Mouse (Mus musculus): Measurements from ENCODE around the gene Lrrc23.

Lrrc23 gene

DNA sequence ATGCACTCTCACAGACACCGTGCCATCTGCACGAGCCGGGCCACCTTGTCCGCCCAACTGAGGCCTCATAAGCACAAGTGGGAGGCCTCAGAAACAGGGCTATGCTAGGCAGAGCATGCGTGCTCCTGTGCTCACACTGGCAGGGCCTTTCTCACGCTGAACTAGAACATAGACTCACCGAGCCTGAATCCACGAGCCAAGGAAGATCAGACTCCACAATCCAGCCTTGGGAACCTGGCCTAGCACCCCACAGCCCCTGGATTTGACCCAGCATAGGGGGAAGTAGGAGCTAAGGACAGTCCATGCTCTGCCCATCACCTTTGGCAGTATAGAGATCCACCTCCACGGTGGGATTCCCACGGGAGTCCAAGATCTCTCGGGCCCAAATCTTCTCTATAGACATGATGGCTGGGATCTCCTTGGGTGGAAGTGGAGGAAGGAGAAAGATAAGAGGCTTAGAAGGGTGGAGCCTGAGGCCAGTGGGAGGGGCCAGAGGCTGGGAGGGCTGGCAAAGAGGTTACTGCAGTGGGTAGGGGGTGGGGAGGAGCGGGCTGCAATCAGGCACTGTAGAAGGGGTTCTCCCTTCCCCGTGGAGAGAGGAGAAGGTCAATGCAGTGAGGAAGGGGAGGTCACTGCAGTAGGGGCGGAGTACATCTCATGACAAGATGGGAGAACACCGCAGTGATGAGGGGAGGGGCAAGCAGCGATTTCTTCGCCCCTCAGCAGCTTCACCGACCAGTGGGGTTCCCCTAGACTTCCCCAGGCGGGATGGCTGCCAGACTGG is 11.4 kb downstream of the Lrrc23 start:
- DNase-seq (ENCODE audit: low spot score in 2 of 2), result no peak

DNA sequence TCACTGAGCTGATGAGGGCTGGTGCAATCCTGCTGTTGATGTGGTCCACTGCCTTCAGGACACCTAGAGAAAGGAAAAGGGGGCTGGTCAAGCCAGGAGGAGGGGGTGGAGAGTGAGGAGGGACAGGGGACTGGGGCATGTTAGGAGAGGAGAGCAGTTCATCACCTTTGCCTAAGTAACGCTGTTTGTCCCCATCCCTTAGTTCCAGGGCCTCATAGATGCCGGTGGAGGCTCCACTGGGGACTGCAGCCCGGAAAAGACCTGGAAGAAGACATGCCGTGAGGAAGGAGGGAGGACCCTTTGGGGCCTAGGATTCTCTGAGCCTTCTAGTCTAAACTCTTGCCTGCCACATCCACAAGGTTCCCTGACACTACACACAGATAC is 12.0 kb downstream of the Lrrc23 start:
- DNase-seq (ENCODE audit: low spot score in 2 of 2), result no peak

DNA sequence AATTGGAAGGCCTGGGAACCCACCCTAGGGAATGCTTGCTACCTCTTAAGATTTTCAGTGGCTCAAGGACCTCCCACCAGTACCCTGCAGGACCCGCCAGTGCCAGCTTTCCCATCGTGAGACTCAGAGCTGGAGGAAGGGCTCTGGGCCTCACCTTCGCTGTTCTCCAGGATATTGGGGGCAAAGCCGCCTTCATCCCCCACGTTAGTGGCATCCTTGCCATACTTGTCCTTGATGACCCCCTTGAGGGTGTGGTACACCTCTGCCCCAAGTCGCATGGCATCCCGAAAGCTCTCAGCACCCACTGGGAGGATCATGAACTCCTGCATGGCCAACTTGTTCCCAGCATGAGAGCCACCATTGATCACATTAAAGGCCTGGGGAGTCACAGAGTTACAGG is 13.6 kb downstream of the Lrrc23 start:
- no peak for DNase-seq (ENCODE audit: low spot score in 2 of 2)

DNA sequence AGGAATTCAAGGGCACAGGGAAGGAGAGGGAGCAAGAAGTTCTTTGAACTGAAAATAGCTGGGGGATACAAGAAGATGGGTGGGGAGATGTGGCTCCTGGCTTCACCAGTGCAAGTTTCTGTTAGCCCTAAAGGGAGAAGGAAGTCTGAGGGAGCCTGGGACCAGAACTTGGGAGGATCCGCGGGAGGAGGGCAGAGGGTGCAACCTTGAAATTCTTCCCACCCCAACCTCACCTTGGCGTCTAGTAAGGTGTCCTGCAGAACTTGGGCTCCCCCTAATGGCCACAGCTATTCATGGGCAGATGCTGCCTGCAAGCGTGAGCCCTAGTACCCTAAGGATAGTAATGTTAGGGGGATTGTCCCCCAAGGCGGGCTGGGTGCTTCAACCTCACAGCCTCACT is 20.3 kb downstream of the Lrrc23 start:
- DNase-seq (ENCODE audit: low spot score in 2 of 2), result peak; percentile 68 to 76

DNA sequence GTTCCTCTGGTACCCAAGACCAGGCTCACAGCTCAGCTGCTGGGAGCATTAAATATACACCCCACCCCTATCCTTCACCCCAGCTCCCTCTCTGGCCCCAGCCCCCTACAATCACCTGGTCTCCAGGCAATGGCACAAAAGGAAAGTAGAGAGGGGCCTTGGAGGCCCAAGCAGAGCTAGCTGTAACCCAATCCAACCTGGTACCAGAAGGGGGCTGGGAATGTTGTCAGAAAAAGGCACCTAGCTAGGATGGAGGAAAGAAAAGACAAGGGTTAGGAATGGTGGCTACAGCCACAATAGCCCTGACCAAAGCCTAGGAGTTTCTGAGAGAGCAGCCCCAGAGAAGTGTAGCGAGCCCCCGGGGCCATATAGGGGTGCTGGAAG is 20.7 kb downstream of the Lrrc23 start:
- no peak for DNase-seq (ENCODE audit: low spot score in 2 of 2)

DNA sequence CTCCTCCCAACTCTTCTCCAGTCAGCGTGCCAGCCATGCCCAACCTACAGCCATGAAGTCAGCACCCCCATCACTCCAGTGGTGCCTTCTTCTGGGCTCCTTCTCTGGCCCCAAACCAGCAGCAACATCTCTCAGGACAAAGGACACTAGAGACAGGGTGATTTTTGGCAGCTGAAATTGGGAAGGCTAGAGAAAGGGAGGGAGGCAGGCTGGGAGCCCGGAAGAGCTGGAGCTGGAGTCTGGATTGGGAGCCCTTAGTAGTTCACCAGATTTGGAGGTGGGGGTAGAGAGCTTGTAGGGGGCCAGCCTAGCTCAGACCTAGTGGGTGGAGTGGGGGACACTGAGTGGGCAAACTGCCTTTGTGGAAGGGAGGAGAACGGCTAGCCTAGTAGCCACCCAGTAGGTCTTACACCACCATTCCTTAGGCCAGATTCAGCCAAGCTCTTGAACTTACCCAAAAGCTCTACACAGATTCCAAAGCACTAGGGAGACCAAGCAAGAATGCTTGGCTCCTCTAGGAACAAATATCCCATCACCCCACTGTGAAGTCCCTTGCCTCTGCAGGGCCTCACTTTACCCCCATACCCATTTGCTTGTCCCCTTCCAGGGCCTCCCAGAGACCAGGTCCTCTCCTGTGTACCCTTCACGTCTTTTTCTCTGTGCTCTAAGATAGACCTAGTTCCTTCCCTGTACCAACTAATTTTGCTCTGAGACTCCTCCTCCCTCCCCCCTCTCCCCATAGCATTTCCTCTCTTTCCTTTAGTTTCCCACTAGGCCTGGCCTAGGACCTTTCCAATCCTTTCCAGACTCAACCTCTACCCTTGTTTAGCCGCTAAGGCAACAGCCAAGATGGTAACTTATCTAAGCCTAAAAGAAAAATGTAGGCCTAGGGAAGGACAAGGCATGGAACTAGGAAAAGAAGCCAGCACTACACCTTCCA is 21.3 kb downstream of the Lrrc23 start:
- DNase-seq (ENCODE audit: low spot score in 2 of 2), result no peak

DNA sequence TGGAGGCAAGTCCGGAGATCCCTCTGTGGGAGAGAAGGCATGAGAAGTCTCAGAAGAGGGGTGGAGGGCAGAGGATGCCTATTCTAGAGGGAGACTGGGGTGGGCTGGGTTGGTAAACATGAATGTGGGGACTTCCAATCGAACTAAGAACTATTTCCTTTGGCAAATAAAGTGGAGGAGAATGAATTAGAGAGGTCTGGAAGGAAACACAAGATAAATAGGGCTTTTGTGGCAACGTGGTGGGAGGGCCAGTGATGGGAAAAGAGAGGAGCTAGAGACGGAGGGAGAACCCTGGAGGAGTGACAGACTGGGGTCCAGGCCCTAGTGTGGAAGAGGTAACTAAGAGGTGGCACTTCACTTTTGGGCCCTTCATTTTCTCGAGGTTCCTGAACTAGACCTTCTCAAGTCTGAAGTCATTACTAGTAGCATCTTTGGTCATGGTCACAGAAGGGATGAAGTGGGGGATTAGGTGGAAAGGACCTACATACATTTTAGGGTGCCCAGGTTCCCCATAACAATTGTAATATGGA is 22.1 kb downstream of the Lrrc23 start:
- no peak for DNase-seq (ENCODE audit: low spot score in 2 of 2)

DNA sequence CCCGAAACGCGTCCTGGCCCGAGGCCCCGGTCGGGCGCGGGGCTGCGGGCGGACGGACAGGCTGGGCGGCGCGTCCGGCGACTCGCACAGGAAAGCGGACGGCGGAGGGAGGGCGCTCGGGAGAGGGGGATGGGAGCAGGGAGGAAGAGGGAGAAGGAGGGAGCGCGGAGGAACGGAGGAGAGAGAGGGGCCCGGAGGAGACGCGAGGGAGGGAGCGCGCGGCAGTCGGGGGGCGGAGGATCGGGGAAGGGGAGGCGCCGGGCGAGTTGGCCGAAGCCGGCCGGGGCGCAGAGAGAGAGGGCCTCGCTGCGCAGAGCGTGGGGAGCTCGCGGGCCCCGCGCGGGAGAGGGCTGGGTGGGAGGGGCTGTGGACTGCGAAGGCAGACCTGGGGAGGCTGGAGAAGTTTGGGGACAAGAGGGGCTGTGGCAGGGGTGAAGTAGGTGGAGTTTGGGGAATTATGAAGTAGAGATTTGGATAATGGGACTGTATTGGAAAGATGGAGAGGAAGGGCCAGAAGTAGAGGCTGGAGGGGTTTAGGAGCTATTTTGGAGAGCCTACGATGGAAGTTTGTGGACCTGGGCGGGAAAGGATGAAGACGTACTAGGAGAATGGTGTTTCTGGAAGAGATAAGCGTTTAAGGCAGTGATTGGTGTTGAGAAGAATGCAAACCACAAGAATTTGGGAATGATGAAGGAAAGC is 22.7 kb downstream of the Lrrc23 start:
- peak; percentile 68 to 69 for DNase-seq (ENCODE audit: low spot score in 2 of 2)

DNA sequence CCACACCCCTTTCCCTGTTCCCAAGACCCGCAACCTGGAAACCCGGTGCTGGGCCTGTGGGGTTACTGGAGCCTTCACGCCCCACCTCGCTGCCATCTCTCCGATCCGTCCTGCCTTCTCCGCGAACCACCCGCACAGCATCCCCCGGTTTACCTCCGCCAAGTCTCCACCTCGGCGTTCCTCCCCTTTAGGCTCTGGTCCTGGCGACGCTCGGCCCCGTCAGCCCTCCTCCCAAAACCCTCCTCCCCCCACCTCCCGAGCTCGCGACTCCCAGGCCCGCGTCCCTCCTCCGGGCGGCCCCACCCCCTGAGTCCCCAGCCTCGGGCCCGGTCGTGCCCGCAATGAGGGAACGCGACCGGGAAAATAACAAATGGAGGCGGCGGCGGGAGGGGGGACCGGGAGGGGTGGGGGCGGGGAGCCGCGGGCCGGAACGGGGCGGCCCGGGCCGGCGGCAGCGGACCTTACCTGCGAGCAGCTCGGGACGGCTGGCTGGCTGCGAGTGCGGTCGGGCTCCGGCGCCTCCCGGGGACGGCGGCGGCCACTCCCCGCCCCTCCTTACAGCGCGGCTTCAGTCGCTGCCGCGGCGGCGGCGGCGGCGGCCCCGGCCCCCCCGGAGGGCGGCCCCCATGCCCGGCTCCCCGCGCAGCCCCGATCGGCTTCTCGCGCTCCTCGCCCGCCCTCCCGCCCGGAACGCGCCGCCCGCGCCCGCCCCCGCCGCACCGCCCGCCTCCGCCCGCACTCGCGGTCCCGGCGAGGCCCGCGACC is 23.5 kb downstream of the Lrrc23 start, which contains the start of the genes Gm45234 and Atn1:
Gm45234 (minus strand) TSS at position 191 of the 765 bp plus-strand sequence.
Atn1 (minus strand) TSS at position 694 of the 765 bp plus-strand sequence.
- DNase-seq (ENCODE audit: low spot score in 2 of 2), result no peak

DNA sequence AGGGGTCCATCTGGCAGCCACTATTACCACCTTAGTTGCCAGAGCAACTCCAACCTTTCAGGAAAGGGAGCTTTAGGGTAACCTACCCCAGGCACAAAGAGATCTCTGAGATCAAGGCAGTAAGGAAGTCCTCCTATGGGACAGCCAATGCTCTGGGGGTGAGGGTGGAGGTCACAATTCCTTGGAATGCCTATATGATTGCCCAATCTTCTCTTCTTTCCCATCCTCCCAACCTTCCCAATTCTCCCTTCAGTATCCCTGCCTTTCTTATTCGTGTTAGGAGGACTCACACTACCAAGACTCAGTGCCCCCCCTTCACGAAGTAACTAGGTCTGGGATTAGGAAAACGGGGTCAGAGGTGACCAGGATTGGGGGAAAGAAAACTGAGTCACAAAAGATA is 24.2 kb downstream of the Lrrc23 start:
- DNase-seq (ENCODE audit: low spot score in 2 of 2), result no peak

DNA sequence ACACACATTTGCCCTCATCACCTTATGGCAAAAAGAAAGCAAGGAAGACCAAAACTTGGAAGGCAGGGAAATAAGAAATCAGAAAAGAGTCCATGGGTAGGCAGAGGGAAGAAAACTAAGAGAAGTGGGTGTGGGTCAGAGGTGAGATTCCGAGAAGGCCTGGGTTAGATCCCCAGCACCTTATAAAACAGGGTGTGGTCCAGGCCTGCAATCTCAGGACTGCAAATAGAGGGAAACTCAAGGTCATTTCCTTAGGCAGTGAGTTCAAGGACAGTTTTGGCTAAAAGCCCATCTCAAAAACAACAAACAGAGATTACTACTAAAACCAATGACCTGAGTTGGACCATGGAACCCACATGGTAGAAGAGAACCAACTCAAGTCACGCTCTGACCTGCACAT is 25.7 kb downstream of the Lrrc23 start:
- DNase-seq (ENCODE audit: low spot score in 2 of 2), result no peak

DNA sequence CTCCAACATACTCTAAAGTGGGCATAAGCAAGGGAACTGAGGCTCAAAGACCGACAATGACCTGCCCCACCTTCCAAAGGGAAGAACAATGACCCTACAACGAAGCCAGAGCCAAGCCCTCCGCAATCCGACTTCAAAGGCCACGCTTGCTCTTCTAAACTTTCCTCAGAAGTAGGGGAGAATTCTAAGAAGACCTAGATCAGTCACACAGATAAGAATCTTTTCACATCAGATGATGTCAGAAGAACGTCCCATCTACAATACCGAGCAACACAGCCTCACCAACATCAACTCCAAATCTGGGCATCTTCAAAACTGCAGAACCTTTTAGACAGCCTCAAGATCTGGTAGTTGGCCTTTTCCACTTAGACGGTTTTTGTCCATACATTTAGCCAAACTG is 29.1 kb downstream of the Lrrc23 start:
- no peak for DNase-seq (ENCODE audit: low spot score in 2 of 2)

DNA sequence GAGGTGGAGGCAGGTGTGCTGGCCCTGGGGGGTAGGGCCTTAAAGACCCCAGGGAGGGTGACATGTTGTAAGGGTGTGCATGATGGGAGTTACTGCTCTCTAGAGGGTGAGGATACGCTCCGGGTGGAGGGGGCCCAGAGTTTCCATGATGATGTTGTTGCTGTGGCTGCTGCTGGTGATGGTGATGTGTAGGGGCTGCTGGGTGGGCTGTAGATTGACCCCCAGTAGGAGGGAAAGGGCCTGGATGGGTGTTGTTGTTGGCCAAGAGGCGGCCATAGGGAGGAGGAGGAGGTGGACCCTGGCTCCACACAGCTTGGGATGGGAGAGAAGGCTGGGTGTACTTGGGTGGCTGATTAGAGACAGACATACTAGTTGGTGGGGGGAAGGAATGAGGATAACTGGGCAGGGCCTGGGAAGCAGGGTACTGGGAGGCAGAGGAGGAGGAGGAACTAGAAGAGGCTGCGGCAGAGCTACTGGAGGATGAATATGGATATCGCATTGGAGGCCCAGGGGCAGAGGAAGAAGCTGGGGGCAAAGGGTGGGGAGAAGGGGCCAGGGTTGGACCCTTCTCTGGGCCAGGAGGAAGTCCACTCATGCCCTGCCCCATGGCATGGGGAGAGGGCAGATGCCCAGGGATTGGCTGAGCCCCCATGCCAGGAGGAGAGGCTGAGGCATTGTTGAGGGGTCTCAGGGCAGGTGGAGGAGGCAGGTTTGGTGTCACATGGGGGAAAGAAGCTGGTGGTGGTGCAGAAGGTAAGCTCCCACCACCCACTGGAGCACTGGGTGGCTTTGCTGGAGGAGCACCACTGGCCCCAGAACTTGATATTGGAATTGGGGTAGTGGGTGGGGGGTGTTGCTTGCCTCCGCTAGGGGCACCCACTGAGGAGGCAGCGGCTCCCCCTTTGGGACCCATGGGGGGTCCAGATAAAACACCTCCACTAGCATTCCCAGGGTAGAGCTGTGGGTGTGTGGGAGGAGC is 32.6 kb downstream of the Lrrc23 start:
- DNase-seq (ENCODE audit: low spot score in 2 of 2), result no peak

DNA sequence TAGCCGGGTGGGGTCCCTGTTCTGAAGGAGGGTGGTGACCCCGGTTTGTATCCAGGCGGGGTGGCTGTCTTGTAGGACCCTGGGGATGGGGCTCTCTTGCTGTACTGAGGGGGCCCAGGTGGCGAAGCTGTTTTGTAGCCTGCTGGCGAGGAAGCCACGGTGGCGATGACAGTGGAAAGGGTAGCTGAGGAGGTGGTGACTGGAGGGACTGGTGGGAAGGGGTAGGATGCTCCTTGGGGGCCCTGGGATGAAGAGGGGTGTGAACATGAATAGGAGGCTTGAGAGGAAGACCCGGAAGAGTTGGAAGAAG is 33.3 kb downstream of the Lrrc23 start:
- DNase-seq (ENCODE audit: low spot score in 2 of 2), result no peak

DNA sequence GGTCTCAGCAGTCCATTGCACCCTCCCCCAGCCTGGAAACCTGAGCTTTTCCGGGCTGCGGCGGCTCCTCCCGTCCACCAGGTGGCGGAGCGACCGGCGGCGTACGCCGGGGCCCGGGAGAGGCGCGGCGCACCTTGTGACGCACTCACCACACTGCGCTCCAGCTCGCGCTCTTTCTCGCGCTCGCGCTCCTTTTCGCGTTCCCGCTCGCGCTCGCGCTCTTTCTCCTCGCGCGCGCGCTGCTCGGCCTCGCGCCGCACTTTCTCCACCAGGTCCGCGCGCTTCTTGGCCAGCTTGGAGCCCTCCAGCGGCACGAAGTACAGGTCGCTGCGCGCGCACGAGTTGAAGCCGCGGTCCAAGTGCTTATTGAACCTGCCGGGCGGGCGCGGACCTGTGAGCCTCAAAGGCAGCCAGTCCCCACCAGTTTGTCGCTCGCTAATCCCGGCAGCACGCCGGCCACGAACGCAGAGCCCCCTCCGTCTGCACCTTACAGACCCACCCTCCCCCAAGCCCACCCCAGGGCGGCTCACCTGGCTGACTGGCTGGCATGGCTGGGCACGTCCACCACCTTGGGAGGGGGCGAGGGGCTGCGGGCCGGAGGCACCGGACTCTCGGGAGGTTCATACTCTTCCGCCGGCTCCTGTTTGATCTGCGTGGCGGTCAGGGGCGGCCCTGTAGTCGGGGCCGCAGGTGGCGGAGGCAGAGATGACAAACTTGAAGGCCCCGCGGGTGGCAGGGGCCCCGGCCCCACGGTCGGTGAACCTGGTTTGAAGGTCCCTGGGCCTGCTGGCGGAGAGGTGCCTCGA is 33.8 kb downstream of the Lrrc23 start:
- peak; percentile 91 to 92 for DNase-seq (ENCODE audit: low spot score in 2 of 2)

DNA sequence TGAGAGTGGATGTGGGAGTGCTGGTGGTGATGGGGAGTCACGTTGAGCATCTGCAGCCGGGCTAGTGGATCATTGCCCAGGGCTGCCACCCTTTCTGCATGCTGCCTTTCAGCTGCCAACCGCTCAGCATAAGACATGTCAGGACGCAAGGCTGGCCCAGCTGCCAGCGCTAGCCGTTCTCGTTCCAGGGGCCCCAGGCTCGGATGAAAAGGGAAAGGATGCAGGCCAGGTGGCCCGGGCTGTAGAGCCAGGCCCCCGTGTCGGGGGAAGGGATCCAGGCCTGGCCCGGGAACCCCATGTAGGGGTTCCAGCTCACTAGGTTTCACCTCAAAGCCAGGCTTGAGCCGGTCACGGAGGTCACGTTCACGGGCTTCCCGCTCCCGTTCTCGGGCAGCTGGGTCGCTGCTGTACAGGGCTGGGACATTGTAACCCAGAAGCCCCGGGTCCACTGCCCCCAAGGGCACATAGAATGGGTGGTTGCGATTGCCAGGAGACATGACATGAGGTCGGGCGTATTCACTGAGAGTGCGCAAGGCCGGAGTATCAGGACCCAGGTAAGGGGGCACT is 34.7 kb downstream of the Lrrc23 start:
- DNase-seq (ENCODE audit: low spot score in 2 of 2), result no peak

DNA sequence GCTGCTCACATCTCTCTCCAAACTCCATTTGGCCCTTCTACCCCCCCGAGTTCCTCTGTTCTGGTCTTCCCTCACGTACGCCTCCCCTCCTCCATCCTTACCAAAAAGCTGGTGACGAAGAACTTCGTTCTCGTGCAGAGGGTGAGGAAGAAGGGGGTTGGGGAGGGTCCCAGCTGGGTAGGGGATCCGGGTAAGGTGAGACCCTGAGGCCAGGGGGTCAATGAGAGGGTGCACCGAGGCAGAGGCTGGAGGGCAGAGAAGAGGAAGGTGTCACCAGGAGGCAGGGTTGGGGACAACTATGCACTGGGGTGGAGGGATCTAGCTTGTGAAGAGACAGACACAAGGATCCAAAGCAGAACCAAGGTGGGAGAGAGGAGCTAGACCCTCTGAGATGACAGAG is 35.9 kb downstream of the Lrrc23 start:
- DNase-seq (ENCODE audit: low spot score in 2 of 2), result no peak

DNA sequence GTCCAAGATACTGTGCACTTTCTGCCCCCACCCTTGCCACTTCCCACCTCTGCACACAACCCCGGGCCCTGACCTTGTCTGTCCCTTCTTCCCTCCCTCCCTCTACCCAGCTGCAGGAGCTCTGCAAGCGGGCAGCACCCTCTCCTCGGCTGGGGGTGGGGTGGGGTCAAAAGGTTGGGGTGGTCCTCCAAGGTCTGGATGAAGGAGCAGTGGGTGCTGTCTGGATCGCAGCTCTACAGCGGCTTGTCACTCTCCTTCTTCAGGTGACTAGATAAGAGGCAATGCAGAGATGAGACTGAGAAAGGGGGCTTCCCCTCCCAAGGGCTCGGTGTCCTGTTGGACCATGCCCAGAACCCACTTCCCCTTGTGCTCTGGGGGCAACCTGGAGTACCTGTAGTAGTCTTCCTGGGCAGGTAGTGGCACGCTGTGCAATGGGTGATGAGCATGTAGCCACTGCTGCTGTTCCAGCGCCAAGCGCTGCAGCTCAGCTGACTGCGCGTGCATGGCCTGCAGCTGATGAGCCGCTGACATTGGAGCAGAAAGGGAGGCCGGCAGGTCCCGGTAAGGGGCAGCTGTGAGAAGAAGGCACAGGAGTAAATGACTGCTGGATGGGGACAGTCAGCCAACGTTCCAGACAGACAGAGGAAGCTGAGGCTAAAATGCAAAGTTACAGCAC is 36.5 kb downstream of the Lrrc23 start:
- DNase-seq (ENCODE audit: low spot score in 2 of 2), result no peak

Data from right cerebral cortex, postnatal 36 days (tissue).